Mouse (Mus musculus): Measurements from ENCODE around the gene Arhgdig.
A peak's percentile ranks its signal among the peaks of the same experiment; 100 is the strongest.

The Arhgdig gene

GRCm38 (mm10) chr17:26225150-26225549 is 17.6 kb upstream of the Arhgdig start:
- H3K9me3 ChIP-seq (ENCODE audit: low read length), result no peaks in the 10 kb centered on the region
- H3K4me3 ChIP-seq (replicated peaks; ENCODE audit: low read length), result no peak overlapping the region
- peaks cover 8% of the 10 kb centered on the region for H3K4me1 ChIP-seq (replicated peaks; ENCODE audit: low read depth, low read length)
- no peak for TF ChIP-seq POU5F1 (IDR thresholded peaks at IDR 0.05; ENCODE audit: borderline replicate concordance, low read length)
- TF ChIP-seq CTCF (conservative IDR thresholded peaks at IDR 0.05; ENCODE audit: low read length), result no peak
- no peak for TF ChIP-seq NANOG (IDR thresholded peaks at IDR 0.05; ENCODE audit: borderline replicate concordance, low read length)
- peaks cover 4% of the 10 kb centered on the region; the same call in 1 of the 2 replicates for H3K36me3 ChIP-seq (ENCODE audit: insufficient read depth, low read length)
- H3K27me3 ChIP-seq (ENCODE audit: insufficient read depth, low read length), result no peaks in the 10 kb centered on the region

GRCm38 (mm10) chr17:26221508-26221907 is 13.9 kb upstream of the Arhgdig start:
- TF ChIP-seq CTCF (conservative IDR thresholded peaks at IDR 0.05; ENCODE audit: low read length), result no peak
- no peak for TF ChIP-seq NANOG (IDR thresholded peaks at IDR 0.05; ENCODE audit: borderline replicate concordance, low read length)
- TF ChIP-seq POU5F1 (IDR thresholded peaks at IDR 0.05; ENCODE audit: borderline replicate concordance, low read length), result no peak
- no peak overlapping the region for H3K4me3 ChIP-seq (replicated peaks; ENCODE audit: low read length)
- peaks cover 22% of the 10 kb centered on the region; the same call in 1 of the 2 replicates for H3K36me3 ChIP-seq (ENCODE audit: insufficient read depth, low read length)
- H3K9me3 ChIP-seq (ENCODE audit: low read length), result no peaks in the 10 kb centered on the region
- no peaks in the 10 kb centered on the region for H3K27me3 ChIP-seq (ENCODE audit: insufficient read depth, low read length)
- H3K4me1 ChIP-seq (replicated peaks; ENCODE audit: low read depth, low read length), result peaks cover 8% of the 10 kb centered on the region

- TF ChIP-seq POU5F1 (IDR thresholded peaks at IDR 0.05; ENCODE audit: borderline replicate concordance, low read length) (no peak), CTCF (conservative IDR thresholded peaks at IDR 0.05; ENCODE audit: low read length) (no peak), NANOG (IDR thresholded peaks at IDR 0.05; ENCODE audit: borderline replicate concordance, low read length) (no peak)
- no peaks in the 10 kb centered on the region for H3K9me3 ChIP-seq (ENCODE audit: low read length)
Observed at GRCm38 (mm10) chr17:26212681-26213080, 5.1 kb upstream of the Arhgdig start.

GRCm38 (mm10) chr17:26212241-26212640 is 4.7 kb upstream of the Arhgdig start:
- peaks cover 15% of the 10 kb centered on the region for H3K27me3 ChIP-seq (ENCODE audit: insufficient read depth, low read length)
- H3K4me1 ChIP-seq (replicated peaks; ENCODE audit: low read depth, low read length), result peaks cover 26% of the 10 kb centered on the region
- H3K9me3 ChIP-seq (ENCODE audit: low read length), result no peaks in the 10 kb centered on the region
- TF ChIP-seq NANOG (IDR thresholded peaks at IDR 0.05; ENCODE audit: borderline replicate concordance, low read length) (no peak), CTCF (conservative IDR thresholded peaks at IDR 0.05; ENCODE audit: low read length) (no peak), POU5F1 (IDR thresholded peaks at IDR 0.05; ENCODE audit: borderline replicate concordance, low read length) (no peak)
- H3K4me3 ChIP-seq (replicated peaks; ENCODE audit: low read length), result no peak overlapping the region
- H3K36me3 ChIP-seq (ENCODE audit: insufficient read depth, low read length), result peaks cover 34% of the 10 kb centered on the region

More at GRCm38 (mm10) chr17:26212681-26213080, 5.1 kb upstream of the Arhgdig start:
- Histone ChIP-seq H3K4me3 (replicated peaks; ENCODE audit: low read length) (no peak overlapping the region), H3K27me3 (ENCODE audit: insufficient read depth, low read length) (peaks cover 11% of the 10 kb centered on the region), H3K36me3 (ENCODE audit: insufficient read depth, low read length) (peaks cover 36% of the 10 kb centered on the region), H3K4me1 (replicated peaks; ENCODE audit: low read depth, low read length) (peaks cover 22% of the 10 kb centered on the region)

- Histone ChIP-seq H3K27me3 (ENCODE audit: insufficient read depth, low read length) (peaks cover 66% of the 10 kb centered on the region), H3K4me3 (replicated peaks; ENCODE audit: low read length) (no peak overlapping the region), H3K9me3 (ENCODE audit: low read length) (no peaks in the 10 kb centered on the region), H3K4me1 (replicated peaks; ENCODE audit: low read depth, low read length) (peaks cover 71% of the 10 kb centered on the region), H3K36me3 (ENCODE audit: insufficient read depth, low read length) (peaks cover 7% of the 10 kb centered on the region; the same call in 1 of the 2 replicates)
- TF ChIP-seq CTCF (conservative IDR thresholded peaks at IDR 0.05; ENCODE audit: low read length) (no peak), POU5F1 (IDR thresholded peaks at IDR 0.05; ENCODE audit: borderline replicate concordance, low read length) (no peak), NANOG (IDR thresholded peaks at IDR 0.05; ENCODE audit: borderline replicate concordance, low read length) (no peak)
Observed at GRCm38 (mm10) chr17:26206392-26206791, 1.2 kb downstream of the Arhgdig start.

- peaks cover 77% of the 10 kb centered on the region for H3K27me3 ChIP-seq (ENCODE audit: insufficient read depth, low read length)
- TF ChIP-seq CTCF (conservative IDR thresholded peaks at IDR 0.05; ENCODE audit: low read length) (no peak), NANOG (IDR thresholded peaks at IDR 0.05; ENCODE audit: borderline replicate concordance, low read length) (no peak), POU5F1 (IDR thresholded peaks at IDR 0.05; ENCODE audit: borderline replicate concordance, low read length) (no peak)
- peaks cover 81% of the 10 kb centered on the region for H3K4me1 ChIP-seq (replicated peaks; ENCODE audit: low read depth, low read length)
- 0 out of 2 replicates have a peak overlapping the region, but pooled peaks have one; percentile 32 for H3K4me3 ChIP-seq (replicated peaks; ENCODE audit: low read length)
- no peaks in the 10 kb centered on the region for H3K9me3 ChIP-seq (ENCODE audit: low read length)
- no peaks in the 10 kb centered on the region for H3K36me3 ChIP-seq (ENCODE audit: insufficient read depth, low read length)
Observed at GRCm38 (mm10) chr17:26204766-26205165, 2.8 kb downstream of the Arhgdig start.

- peaks cover 13% of the 10 kb centered on the region for H3K36me3 ChIP-seq (ENCODE audit: insufficient read depth, low read length)
- no peaks in the 10 kb centered on the region for H3K9me3 ChIP-seq (ENCODE audit: low read length)
- peak overlapping the region; percentile 76 for H3K4me3 ChIP-seq (replicated peaks; ENCODE audit: low read length)
- H3K27me3 ChIP-seq (ENCODE audit: insufficient read depth, low read length), result peaks cover 87% of the 10 kb centered on the region
- H3K4me1 ChIP-seq (replicated peaks; ENCODE audit: low read depth, low read length), result peaks cover 79% of the 10 kb centered on the region
- TF ChIP-seq CTCF (conservative IDR thresholded peaks at IDR 0.05; ENCODE audit: low read length) (no peak), POU5F1 (IDR thresholded peaks at IDR 0.05; ENCODE audit: borderline replicate concordance, low read length) (no peak), NANOG (IDR thresholded peaks at IDR 0.05; ENCODE audit: borderline replicate concordance, low read length) (no peak)
Observed at GRCm38 (mm10) chr17:26203321-26203811, 4.2 kb downstream of the Arhgdig start.

- Histone ChIP-seq H3K4me3 (replicated peaks; ENCODE audit: low read length) (peak within 1 kb of the TSS; percentile 76), H3K4me1 (replicated peaks; ENCODE audit: low read depth, low read length) (peaks cover 73% of the 10 kb centered on the region), H3K27me3 (ENCODE audit: insufficient read depth, low read length) (peaks cover 81% of the 10 kb centered on the region)
Observed at GRCm38 (mm10) chr17:26202737-26203136, 4.8 kb downstream of the Arhgdig start, which contains the start of gene Rgs11. TSS of gene Rgs11 (plus strand) at chr17:26202951.

More at GRCm38 (mm10) chr17:26202737-26203136, 4.8 kb downstream of the Arhgdig start, which contains the start of gene Rgs11:
- TF ChIP-seq POU5F1 (IDR thresholded peaks at IDR 0.05; ENCODE audit: borderline replicate concordance, low read length) (no peak), NANOG (IDR thresholded peaks at IDR 0.05; ENCODE audit: borderline replicate concordance, low read length) (no peak), CTCF (conservative IDR thresholded peaks at IDR 0.05; ENCODE audit: low read length) (no peak)
- H3K9me3 ChIP-seq (ENCODE audit: low read length), result no peaks in the 10 kb centered on the region
- peaks cover 18% of the 10 kb centered on the region for H3K36me3 ChIP-seq (ENCODE audit: insufficient read depth, low read length)

All from E14TG2a.4 (cell line).